Mouse (Mus musculus): ENCODE data around the gene Eif3m.

GRCm38 (mm10) chr2:105058577-105059116, 41.8 kb upstream of the Eif3m start:
- TF ChIP-seq CTCF (IDR thresholded peaks at IDR 0.05; ENCODE audit: control insufficient read depth, insufficient read depth, insufficient read length) (no peak), USF1 (IDR thresholded peaks at IDR 0.05; ENCODE audit: low read depth) (no peak), MAX (IDR thresholded peaks at IDR 0.05) (no peak), MYOD1 (IDR thresholded peaks at IDR 0.05; ENCODE audit: control insufficient read depth, insufficient read length, low read depth) (no peak), MYOG (IDR thresholded peaks at IDR 0.05; ENCODE audit: control insufficient read depth, extremely low read depth, insufficient read length) (no peak), CEBPB (IDR thresholded peaks at IDR 0.05; ENCODE audit: low read depth) (no peak)

Measured in C2C12 (cell line).